Mouse (Mus musculus) stomach, embryonic 15.5 days (tissue): Measurements from ENCODE around the gene Nr2f2. TPM values are rescaled to one million over a fixed set of nuclear protein-coding genes. Genes with fewer than 3 reads are reported as not detected.
A peak's percentile ranks its signal among the peaks of the same experiment; 100 is the strongest.

Source experiments
- ATAC-seq: fragments of 200-750 bp; cut with Nextera tagmentation; 2 replicates; pipeline ENCODE4 v1.8.0; 2017; ENCODE audit warnings: low read depth, moderate number of reproducible peaks, moderate TSS enrichment; ENCODE audit not compliant: insufficient read depth, low FRiP score
- H3K27ac ChIP-seq: fragments of 300-500 bp; sonication (generic); 2 replicates; pipeline ENCODE4 v1.5.1; 2015; ENCODE audit warnings: mild to moderate bottlenecking, inconsistent platforms
- H3K27me3 ChIP-seq: fragments of 300-500 bp; sonication (generic); replicated peaks from 2 replicates; pipeline ENCODE4 v1.6.1; 2015; ENCODE audit warnings: inconsistent platforms
- H3K36me3 ChIP-seq: fragments of 300-500 bp; sonication (generic); 2 replicates; pipeline ENCODE4 v1.6.1; 2015; ENCODE audit warnings: inconsistent platforms
- H3K4me1 ChIP-seq: fragments of 300-500 bp; sonication (generic); 2 replicates; pipeline ENCODE4 v1.6.1; 2015; ENCODE audit warnings: inconsistent platforms
- H3K4me2 ChIP-seq: fragments of 300-500 bp; sonication (generic); 2 replicates; pipeline ENCODE4 v1.6.1; 2015; ENCODE audit warnings: mild to moderate bottlenecking, inconsistent platforms
- H3K4me3 ChIP-seq: fragments of 300-500 bp; sonication (generic); replicated peaks from 2 replicates; pipeline ENCODE4 v1.5.1; 2015; ENCODE audit warnings: inconsistent platforms
- H3K9ac ChIP-seq: fragments of 300-500 bp; sonication (generic); 2 replicates; pipeline ENCODE4 v1.6.1; 2015; ENCODE audit warnings: inconsistent platforms
- H3K9me3 ChIP-seq: fragments of 300-500 bp; sonication (generic); 2 replicates; pipeline ENCODE4 v1.6.1; 2016; ENCODE audit warnings: inconsistent platforms
- WGBS: fragments of 180-500 bp; shearing (Covaris S2); methylation state at CpG from one replicate; pipeline ENCODE4 v1.1.7; 2015; 5-methylcytosine and 5-hydroxymethylcytosine counted together
- polyA plus RNA-seq: library from polyadenylated mRNA; unstranded; fragments of >200 nt; fragmentation: Nextera tagmentation; extraction: Ambion mirVana; gene quantifications from 2 replicates; pipeline ENCODE4 v1.2.1, GENCODE M21; 2015

Gene Nr2f2
- polyA plus RNA-seq, 1 experiment from 2014 or later, result 66.9 TPM

DNA sequence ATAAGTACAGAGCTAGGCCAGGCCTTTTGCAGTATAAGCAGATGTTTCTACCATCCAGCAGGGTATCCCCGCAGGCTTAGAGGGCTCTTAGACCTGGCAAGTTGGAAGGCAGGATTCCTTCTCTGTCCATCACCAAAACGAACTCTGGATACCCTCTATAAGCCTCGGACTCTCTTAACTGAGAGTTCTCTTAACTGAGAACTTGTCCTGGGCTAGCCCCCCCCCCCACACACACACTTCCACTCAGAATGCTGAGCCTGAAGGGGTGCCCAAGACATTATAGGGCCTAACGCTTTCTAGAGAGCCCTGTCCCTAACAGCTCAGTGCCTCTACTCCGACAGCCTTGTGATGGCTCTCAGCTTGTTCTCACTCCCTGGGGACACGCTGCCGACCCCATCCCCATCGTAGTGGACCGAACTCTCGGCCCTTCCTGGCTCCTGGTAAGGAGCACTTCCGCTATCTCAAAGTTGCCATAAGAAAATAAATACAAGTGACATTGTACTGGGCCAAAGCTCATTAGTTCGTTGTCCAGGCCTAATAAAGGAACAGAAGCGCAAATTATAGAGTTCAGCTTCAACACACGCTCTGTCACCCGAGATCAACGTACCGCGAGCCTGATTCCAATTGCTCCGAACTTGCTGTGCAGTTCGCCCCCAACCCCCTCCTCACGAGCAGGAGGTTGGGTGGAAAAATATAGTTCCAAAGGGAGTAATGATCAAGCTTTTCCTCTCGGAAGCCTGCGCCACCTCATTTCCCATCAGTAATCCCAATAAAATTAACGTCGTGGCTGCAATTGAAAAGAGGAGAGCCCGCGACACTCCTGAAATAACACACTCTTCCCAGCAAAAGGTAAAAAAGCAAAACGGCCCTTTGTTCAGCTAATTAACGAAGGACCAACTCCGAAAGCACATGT is 18.2 kb downstream of the Nr2f2 start:
- H3K4me3 ChIP-seq, result peak overlapping the region; percentile 14; the same call in 1 of the 2 replicates
- peak overlapping the region; percentile 71 for H3K4me2 ChIP-seq
- H3K4me1 ChIP-seq, result peaks cover 25% of the 10 kb centered on the region
- peak overlapping the region; percentile 74 for H3K27ac ChIP-seq
- H3K9me3 ChIP-seq, result no peaks in the 10 kb centered on the region
- H3K36me3 ChIP-seq, result no peaks in the 10 kb centered on the region
- H3K9ac ChIP-seq, result no peak overlapping the region
- no peak for ATAC-seq
- 29% methylated on average over 30 of the region's 30 CpGs for WGBS
- H3K27me3 ChIP-seq, result no peaks in the 10 kb centered on the region

DNA sequence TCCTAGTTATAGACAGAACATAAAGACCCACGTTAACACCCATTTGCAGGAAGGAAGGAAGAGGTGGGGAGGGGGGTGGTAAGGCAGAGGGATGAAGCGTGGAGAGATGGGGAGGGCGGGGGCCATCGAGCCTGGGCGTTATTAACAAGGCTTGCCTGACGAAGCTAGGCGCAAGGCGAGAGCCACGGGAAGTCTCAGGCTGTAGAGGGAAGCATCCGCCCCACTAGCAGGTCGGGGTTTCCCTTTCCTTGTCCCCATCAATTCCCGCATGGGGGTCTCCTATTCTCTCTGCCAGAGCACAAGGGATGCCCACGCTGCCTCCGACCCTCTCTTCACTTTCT is 18.9 kb downstream of the Nr2f2 start:
- H3K4me3 ChIP-seq, result peak overlapping the region; percentile 14; the same call in 1 of the 2 replicates
- H3K9me3 ChIP-seq, result no peaks in the 10 kb centered on the region
- H3K9ac ChIP-seq, result no peak overlapping the region
- peak overlapping the region; percentile 74 for H3K27ac ChIP-seq
- 29% methylated on average over 14 of the region's 14 CpGs for WGBS
- H3K4me2 ChIP-seq, result peak overlapping the region; percentile 71
- no peak for ATAC-seq
- peaks cover 25% of the 10 kb centered on the region for H3K4me1 ChIP-seq
- H3K27me3 ChIP-seq, result no peaks in the 10 kb centered on the region
- H3K36me3 ChIP-seq, result no peaks in the 10 kb centered on the region

- H3K27ac ChIP-seq, result peak overlapping the region; percentile 74
- H3K4me1 ChIP-seq, result peaks cover 25% of the 10 kb centered on the region
- peak overlapping the region; percentile 72 for H3K4me2 ChIP-seq
- 28% methylated on average over 20 of the region's 20 CpGs for WGBS
- no peaks in the 10 kb centered on the region for H3K9me3 ChIP-seq
- no peak overlapping the region for H3K9ac ChIP-seq
- H3K36me3 ChIP-seq, result no peaks in the 10 kb centered on the region
- peak overlapping the region; percentile 34; the same call in 1 of the 2 replicates for H3K4me3 ChIP-seq
- no peaks in the 10 kb centered on the region for H3K27me3 ChIP-seq
- ATAC-seq, result no peak
Measured at GRCm38 (mm10) chr7:70346951-70347617, 19.5 kb downstream of the Nr2f2 start.

DNA sequence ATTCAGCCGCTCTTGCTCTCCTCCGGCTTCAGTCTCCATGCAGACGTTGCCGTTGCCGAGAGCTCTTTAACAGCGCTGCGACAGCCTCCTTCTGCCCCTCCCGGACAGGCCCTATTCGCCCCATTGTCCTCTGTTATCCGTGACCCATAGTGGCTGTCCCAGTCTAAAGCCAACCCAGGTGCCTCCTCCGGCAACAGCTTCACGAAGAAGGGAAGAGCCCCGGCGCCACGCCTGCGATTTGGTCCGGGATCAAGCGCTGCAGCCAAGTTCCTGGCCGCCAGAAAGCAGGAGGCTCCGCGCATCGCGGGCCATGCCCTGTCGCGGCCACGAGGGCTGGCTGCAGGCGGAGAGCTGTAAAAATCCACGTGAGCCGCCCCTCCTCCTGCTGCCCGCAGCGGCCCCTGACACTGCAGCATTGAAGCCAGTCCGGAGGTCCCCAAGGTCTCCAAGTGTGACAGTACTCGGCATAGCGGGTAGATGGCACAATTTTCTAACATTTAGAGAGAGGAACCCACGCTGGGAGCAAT is 20.5 kb downstream of the Nr2f2 start:
- Histone ChIP-seq H3K9ac (peak overlapping the region; percentile 11; the same call in 1 of the 2 replicates), H3K27me3 (no peaks in the 10 kb centered on the region), H3K4me3 (peak overlapping the region; percentile 34), H3K36me3 (no peaks in the 10 kb centered on the region), H3K9me3 (no peaks in the 10 kb centered on the region), H3K4me1 (peaks cover 25% of the 10 kb centered on the region), H3K4me2 (peak overlapping the region; percentile 72), H3K27ac (peak overlapping the region; percentile 74)
- 3% methylated on average over 35 of the region's 35 CpGs for WGBS
- ATAC-seq, result peak; percentile 25; the same call in 1 of the 2 replicates

- Histone ChIP-seq H3K27ac (no peak overlapping the region), H3K36me3 (no peaks in the 10 kb centered on the region), H3K27me3 (peaks cover 5% of the 10 kb centered on the region; the same call in 1 of the 2 replicates), H3K4me2 (no peak overlapping the region), H3K9ac (no peak overlapping the region), H3K4me1 (peaks cover 18% of the 10 kb centered on the region), H3K4me3 (no peak overlapping the region), H3K9me3 (no peaks in the 10 kb centered on the region)
- no peak for ATAC-seq
- 55% methylated on average over 5 of the region's 5 CpGs for WGBS
Measured at GRCm38 (mm10) chr7:70343426-70343825, 23.1 kb downstream of the Nr2f2 start.

- Histone ChIP-seq H3K4me1 (peaks cover 18% of the 10 kb centered on the region), H3K4me3 (no peak overlapping the region), H3K27me3 (peaks cover 5% of the 10 kb centered on the region; the same call in 1 of the 2 replicates)
Measured at GRCm38 (mm10) chr7:70342771-70343170, 23.8 kb downstream of the Nr2f2 start.

DNA sequence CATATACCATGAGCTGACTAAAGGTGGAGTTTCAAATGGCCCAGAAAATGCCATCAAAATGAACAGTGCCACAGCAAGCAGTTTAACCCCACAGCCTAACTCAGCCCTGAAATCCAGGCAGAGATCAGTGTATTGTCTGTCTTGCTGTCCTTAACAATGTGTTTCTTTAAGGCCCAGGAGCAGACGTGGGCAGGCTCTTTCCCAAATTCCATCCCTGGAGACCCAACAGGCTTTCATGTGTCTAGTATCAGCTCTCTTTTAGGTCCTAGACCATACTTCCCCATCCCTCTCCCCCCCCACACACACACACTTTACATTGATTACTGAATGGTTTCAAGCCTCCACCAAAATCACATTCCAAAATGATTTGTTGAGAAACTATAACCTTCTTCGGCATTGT is 24.5 kb downstream of the Nr2f2 start:
- H3K4me3 ChIP-seq, result no peak overlapping the region
- H3K9ac ChIP-seq, result no peak overlapping the region
- H3K4me2 ChIP-seq, result no peak overlapping the region
- no peak overlapping the region for H3K27ac ChIP-seq
- H3K4me1 ChIP-seq, result peaks cover 22% of the 10 kb centered on the region
- WGBS, result 48% methylated on average over 2 of the region's 2 CpGs
- H3K27me3 ChIP-seq, result peaks cover 10% of the 10 kb centered on the region
- no peaks in the 10 kb centered on the region for H3K9me3 ChIP-seq
- ATAC-seq, result no peak
- no peaks in the 10 kb centered on the region for H3K36me3 ChIP-seq

More at GRCm38 (mm10) chr7:70342771-70343170, 23.8 kb downstream of the Nr2f2 start:
- 49% methylated on average over 8 of the region's 8 CpGs for WGBS
- Histone ChIP-seq H3K27ac (no peak overlapping the region), H3K36me3 (no peaks in the 10 kb centered on the region), H3K9me3 (no peaks in the 10 kb centered on the region), H3K9ac (no peak overlapping the region), H3K4me2 (no peak overlapping the region)
- ATAC-seq, result no peak

- WGBS, result 56% methylated on average over 12 of the region's 12 CpGs
- Histone ChIP-seq H3K4me2 (no peak overlapping the region), H3K36me3 (no peaks in the 10 kb centered on the region), H3K9me3 (no peaks in the 10 kb centered on the region), H3K4me3 (no peak overlapping the region), H3K27ac (no peak overlapping the region), H3K4me1 (peaks cover 17% of the 10 kb centered on the region), H3K27me3 (peaks cover 15% of the 10 kb centered on the region), H3K9ac (no peak overlapping the region)
- no peak for ATAC-seq
Measured at GRCm38 (mm10) chr7:70339998-70340630, 26.4 kb downstream of the Nr2f2 start.

GRCm38 (mm10) chr7:70338265-70338640 is 28.3 kb downstream of the Nr2f2 start:
- H3K36me3 ChIP-seq, result no peaks in the 10 kb centered on the region
- no peak for ATAC-seq
- peak overlapping the region; percentile 38; the same call in 1 of the 2 replicates for H3K4me3 ChIP-seq
- H3K27me3 ChIP-seq, result peaks cover 19% of the 10 kb centered on the region
- 40% methylated on average over 7 of the region's 7 CpGs for WGBS
- H3K9me3 ChIP-seq, result no peaks in the 10 kb centered on the region
- H3K9ac ChIP-seq, result no peak overlapping the region
- H3K27ac ChIP-seq, result no peak overlapping the region
- peaks cover 14% of the 10 kb centered on the region for H3K4me1 ChIP-seq
- H3K4me2 ChIP-seq, result peak overlapping the region; percentile 55

DNA sequence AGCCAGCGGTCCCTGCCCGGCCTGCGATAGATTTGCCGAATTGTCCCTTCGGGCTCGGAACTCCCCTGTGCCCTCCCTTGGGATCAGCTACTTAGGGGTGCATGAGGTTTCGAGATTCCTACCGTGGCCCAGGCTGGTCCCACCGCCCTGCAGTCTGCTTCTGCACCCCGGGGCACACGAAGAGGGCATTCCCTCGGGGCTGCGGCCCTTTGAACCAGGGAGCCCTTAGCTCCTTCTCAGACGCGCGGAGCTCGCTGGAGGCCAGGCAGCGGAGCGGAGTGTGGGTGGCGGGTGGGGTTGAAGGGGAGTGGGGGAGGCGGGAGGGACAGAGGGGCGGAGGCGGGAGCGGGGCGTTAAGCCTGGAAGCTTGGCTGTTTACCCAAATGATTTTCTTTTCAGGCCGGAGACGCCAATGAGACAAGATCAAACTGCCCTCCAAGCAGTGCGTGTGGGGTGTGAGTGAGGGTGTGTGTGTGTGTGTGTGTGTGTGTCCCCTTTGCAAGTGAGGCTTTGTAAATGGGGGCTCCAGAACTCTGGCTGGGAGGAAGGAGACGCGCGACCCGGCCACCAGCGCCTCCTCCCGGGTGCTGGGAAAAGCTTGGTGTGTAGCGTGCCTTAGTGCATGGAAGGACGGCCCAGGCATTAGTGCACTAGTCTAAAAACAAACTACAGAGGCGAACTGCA is 28.8 kb downstream of the Nr2f2 start:
- Histone ChIP-seq H3K4me1 (peaks cover 14% of the 10 kb centered on the region), H3K9me3 (no peaks in the 10 kb centered on the region), H3K4me3 (peak overlapping the region; percentile 38), H3K36me3 (no peaks in the 10 kb centered on the region), H3K27me3 (peaks cover 19% of the 10 kb centered on the region), H3K27ac (peak overlapping the region; percentile 59), H3K4me2 (peak overlapping the region; percentile 55), H3K9ac (0 out of 2 replicates have a peak overlapping the region, but pooled peaks have one; percentile 19)
- ATAC-seq, result peak; percentile 48; the same call in 1 of the 2 replicates
- WGBS, result 7% methylated on average over 37 of the region's 37 CpGs
